Mouse (Mus musculus) neural tube, embryonic 15.5 days (tissue): ENCODE measurements at regions not wholly inside any gene's neighbourhood (a gene's known extent, or its start where the extent isn't known, plus 50 kb on each side); places are given as distances from the start of the nearest gene placed in this dataset.

Experiments used
- ATAC-seq: fragments of 200-750 bp; cut with Nextera tagmentation; 2 replicates; pipeline ENCODE4 v1.8.0; 2017; ENCODE audit warnings: mild to moderate bottlenecking, moderate TSS enrichment, moderate library complexity; ENCODE audit not compliant: low FRiP score
- H3K27ac ChIP-seq: fragments of 300-500 bp; sonication (generic); replicated peaks from 2 replicates; pipeline ENCODE4 v1.5.1; 2015; ENCODE audit warnings: mild to moderate bottlenecking, inconsistent platforms
- H3K27me3 ChIP-seq: fragments of 300-500 bp; sonication (generic); replicated peaks from 2 replicates; pipeline ENCODE4 v1.6.1; 2015; ENCODE audit warnings: inconsistent platforms
- H3K36me3 ChIP-seq: fragments of 300-500 bp; sonication (generic); 2 replicates; pipeline ENCODE4 v1.6.1; 2015; ENCODE audit warnings: inconsistent platforms
- H3K4me1 ChIP-seq: fragments of 300-500 bp; sonication (generic); 2 replicates; pipeline ENCODE4 v1.6.1; 2015; ENCODE audit warnings: inconsistent platforms
- H3K4me2 ChIP-seq: fragments of 300-500 bp; sonication (generic); 2 replicates; pipeline ENCODE4 v1.6.1; 2015; ENCODE audit warnings: inconsistent platforms, mild to moderate bottlenecking, moderate library complexity
- H3K4me3 ChIP-seq: fragments of 300-500 bp; sonication (generic); replicated peaks from 2 replicates; pipeline ENCODE4 v1.5.1; 2015; ENCODE audit warnings: mild to moderate bottlenecking, inconsistent platforms
- H3K9ac ChIP-seq: fragments of 300-500 bp; sonication (generic); replicated peaks from 2 replicates; pipeline ENCODE4 v1.6.1; 2015; ENCODE audit warnings: mild to moderate bottlenecking, inconsistent platforms
- H3K9me3 ChIP-seq: fragments of 300-500 bp; sonication (generic); replicated peaks from 2 replicates; pipeline ENCODE4 v1.6.1; 2016; ENCODE audit warnings: inconsistent platforms
- WGBS: fragments of 180-500 bp; shearing (Covaris S2); methylation state at CpG from one replicate; pipeline ENCODE4 v1.1.7; 2015; ENCODE audit warnings: mixed read lengths; 5-methylcytosine and 5-hydroxymethylcytosine counted together

DNA sequence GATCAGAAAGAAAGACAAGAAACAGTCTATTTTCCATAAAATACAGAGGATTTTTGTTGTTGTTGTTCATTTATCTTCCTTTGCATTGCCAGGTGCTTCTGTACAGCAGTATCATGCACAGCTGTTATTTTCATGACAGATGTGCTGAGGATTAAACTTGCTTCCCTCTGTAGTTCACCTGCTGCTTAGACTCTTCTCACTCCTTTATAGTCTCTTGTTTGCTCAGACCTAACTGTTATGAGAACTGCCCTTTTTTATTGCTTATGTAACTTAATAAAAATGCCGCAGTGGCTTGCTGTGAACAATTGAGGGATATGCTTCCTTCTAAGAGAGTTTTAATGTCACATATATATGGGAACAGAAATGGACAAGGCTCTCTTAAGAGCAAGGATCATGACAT, 467.1 kb downstream of the Adcyap1 start:
- H3K4me3 ChIP-seq = no peak overlapping the region
- H3K9ac ChIP-seq = no peak overlapping the region
- ATAC-seq = no peak
- no peak overlapping the region for H3K4me2 ChIP-seq
- H3K36me3 ChIP-seq = no peaks in the 10 kb centered on the region
- H3K9me3 ChIP-seq = no peaks in the 10 kb centered on the region
- peaks cover 9% of the 10 kb centered on the region for H3K27me3 ChIP-seq
- no peak overlapping the region for H3K27ac ChIP-seq
- H3K4me1 ChIP-seq = no peaks in the 10 kb centered on the region
- WGBS = 84% methylated on average over 1 of the region's 1 CpGs

DNA sequence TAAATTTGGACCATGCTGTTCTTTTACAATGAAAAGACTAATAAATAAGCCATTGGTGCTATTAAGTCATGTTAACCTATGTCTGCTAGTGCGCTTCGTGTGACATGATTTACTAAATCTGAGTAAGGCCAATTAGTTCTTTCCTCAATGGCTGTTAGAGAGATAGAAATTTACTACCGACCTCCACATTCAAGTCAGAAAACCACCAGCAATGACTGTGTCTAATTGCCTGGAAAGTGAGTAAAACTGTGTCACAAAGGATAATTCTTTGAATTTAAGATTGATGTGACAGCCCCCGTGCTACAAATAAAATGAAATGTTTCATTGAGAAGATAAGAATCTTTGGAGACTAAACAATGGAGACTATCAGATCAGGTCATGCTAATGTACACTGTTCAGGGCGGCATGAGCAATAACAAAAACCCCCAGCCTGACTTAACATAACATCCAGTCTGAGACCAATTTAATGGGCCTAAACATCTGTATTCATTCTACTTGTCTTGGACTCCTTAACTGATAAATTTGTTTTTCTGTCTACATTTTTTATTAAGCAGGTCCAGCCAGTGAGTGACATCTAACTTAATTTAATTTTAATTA, 477.6 kb downstream of the Adcyap1 start:
- Histone ChIP-seq H3K9me3 (no peaks in the 10 kb centered on the region), H3K9ac (no peak overlapping the region), H3K27ac (no peak overlapping the region), H3K4me1 (no peaks in the 10 kb centered on the region), H3K4me3 (no peak overlapping the region), H3K27me3 (peaks cover 16% of the 10 kb centered on the region), H3K36me3 (no peaks in the 10 kb centered on the region), H3K4me2 (no peak overlapping the region)
- WGBS = 9% methylated on average over 5 of the region's 5 CpGs
- ATAC-seq = no peak; the same call in 1 of the 2 replicates

DNA sequence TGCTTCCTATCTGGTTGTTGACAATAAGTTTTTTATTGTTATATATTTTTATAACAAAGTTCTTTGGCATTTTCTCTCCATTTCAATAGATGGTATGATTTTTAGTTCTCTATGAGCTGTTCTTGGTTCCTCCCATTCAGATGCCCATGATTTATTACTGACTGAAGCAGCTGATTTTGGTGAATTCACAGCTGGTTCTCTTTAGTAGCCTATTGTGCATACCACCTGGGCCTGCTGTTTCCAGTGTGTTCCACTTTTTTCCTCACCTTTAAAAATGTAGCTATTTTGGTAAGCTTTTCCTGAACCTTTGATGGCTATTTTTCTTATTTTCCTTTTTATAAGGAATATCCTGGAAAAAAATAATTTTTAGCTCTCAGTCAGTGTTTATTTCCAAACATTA, 501.9 kb downstream of the Adcyap1 start:
- no peak overlapping the region for H3K4me2 ChIP-seq
- no peaks in the 10 kb centered on the region for H3K4me1 ChIP-seq
- ATAC-seq = no peak
- H3K36me3 ChIP-seq = no peaks in the 10 kb centered on the region
- no peak overlapping the region for H3K4me3 ChIP-seq
- no peak overlapping the region for H3K9ac ChIP-seq
- H3K27me3 ChIP-seq = no peaks in the 10 kb centered on the region
- H3K9me3 ChIP-seq = no peaks in the 10 kb centered on the region
- no peak overlapping the region for H3K27ac ChIP-seq

DNA sequence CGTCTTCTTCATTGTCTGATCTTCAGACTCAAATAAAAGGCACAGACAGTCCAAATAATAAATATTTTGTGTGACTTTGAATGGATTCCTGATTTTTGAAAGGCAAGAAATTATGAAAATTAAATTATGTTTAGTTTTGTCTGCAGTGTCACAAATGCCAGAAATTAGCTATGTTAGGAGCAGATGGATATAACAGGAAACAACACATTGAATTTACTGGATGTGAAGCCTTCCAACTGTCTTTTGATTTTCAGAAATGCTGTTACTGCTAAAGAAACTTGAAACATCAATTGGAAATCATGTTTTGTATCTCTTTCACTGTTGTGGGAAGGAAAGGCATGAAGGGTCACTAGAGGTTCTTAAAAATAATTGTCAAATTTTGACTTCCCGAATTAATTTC, 518.8 kb downstream of the Adcyap1 start:
- no peaks in the 10 kb centered on the region for H3K36me3 ChIP-seq
- no peak overlapping the region for H3K4me3 ChIP-seq
- no peak overlapping the region for H3K9ac ChIP-seq
- H3K4me2 ChIP-seq = no peak overlapping the region
- H3K9me3 ChIP-seq = no peaks in the 10 kb centered on the region
- WGBS = 87% methylated on average over 2 of the region's 2 CpGs
- no peak overlapping the region for H3K27ac ChIP-seq
- ATAC-seq = no peak
- no peaks in the 10 kb centered on the region for H3K27me3 ChIP-seq
- H3K4me1 ChIP-seq = no peaks in the 10 kb centered on the region

DNA sequence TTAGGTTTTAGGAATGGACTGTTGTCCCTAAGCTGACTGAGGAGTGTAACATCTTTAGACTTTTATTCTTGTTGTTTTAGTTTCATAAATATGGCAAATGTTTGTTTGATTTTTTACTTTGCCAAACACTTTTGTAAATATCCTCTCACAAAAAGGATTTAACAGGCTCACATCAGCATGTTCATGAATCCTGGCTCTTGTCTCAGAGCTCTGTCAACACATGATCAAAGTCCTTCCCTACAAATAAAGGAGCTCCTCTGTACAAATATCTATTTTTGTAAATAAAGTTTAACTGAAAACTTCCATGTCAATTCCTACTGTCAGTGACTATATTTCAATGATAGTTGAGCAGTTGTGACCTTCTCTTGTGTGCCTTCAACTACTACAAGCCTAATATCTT, 542.5 kb downstream of the Adcyap1 start:
- no peak overlapping the region for H3K4me3 ChIP-seq
- no peak for ATAC-seq

DNA sequence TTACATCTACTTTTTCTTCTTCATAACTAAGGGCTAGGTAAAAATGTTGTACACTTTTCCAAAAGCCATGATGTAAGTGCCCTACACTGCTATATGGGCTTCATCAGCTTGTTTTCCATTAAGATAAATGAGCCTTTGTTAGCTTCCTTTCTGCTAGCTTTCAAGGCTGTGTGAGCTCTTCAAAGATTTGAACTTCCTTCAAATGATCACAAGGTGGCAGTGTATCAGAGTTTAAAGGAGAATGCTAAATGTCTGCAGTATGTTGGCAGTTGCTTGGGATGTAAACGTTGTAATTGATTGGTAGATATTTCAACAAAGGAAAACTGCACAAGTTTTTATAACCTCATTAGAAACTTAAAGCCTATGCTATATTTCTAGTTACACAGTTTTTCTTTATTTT, 563.5 kb downstream of the Adcyap1 start:
- Histone ChIP-seq H3K27ac (no peak overlapping the region), H3K4me3 (no peak overlapping the region), H3K9ac (no peak overlapping the region), H3K27me3 (no peaks in the 10 kb centered on the region), H3K4me1 (no peaks in the 10 kb centered on the region), H3K36me3 (no peaks in the 10 kb centered on the region), H3K4me2 (no peak overlapping the region), H3K9me3 (no peaks in the 10 kb centered on the region)
- WGBS = 9% methylated on average over 1 of the region's 1 CpGs
- peak; percentile 73; the same call in 1 of the 2 replicates for ATAC-seq

More for the DNA sequence above, 542.5 kb downstream of the Adcyap1 start:
- Histone ChIP-seq H3K9ac (no peak overlapping the region), H3K4me1 (no peaks in the 10 kb centered on the region), H3K27ac (no peak overlapping the region), H3K36me3 (no peaks in the 10 kb centered on the region), H3K9me3 (no peaks in the 10 kb centered on the region), H3K4me2 (no peak overlapping the region), H3K27me3 (no peaks in the 10 kb centered on the region)
